Mouse (Mus musculus) neural tube, embryonic 11.5 days (tissue): Measurements from ENCODE around the gene Cpsf6. TPM values are rescaled to one million over a fixed set of nuclear protein-coding genes. Genes with fewer than 3 reads are reported as not detected.

Experiments
- ATAC-seq: fragments of 200-750 bp; cut with Nextera tagmentation; 2 replicates; pipeline ENCODE4 v1.8.0; 2017; ENCODE audit warnings: moderate number of reproducible peaks, mild to moderate bottlenecking, moderate TSS enrichment, moderate library complexity; ENCODE audit not compliant: insufficient read depth, low FRiP score, low TSS enrichment
- DNase-seq: peaks from one replicate; pipeline ENCODE4 v3.0.0-alpha.2; 2015; ENCODE audit warnings: low spot score
- H3K27ac ChIP-seq: fragments of 300-500 bp; sonication (generic); 2 replicates; pipeline ENCODE4 v1.5.1; 2014; ENCODE audit warnings: low read depth, mild to moderate bottlenecking, low read length
- H3K27me3 ChIP-seq: fragments of 300-500 bp; sonication (generic); 2 replicates; pipeline ENCODE4 v1.6.1; 2014; ENCODE audit warnings: mild to moderate bottlenecking, low read length, mixed read lengths; ENCODE audit not compliant: control insufficient read depth, insufficient read depth
- H3K36me3 ChIP-seq: fragments of 300-500 bp; sonication (generic); 2 replicates; pipeline ENCODE4 v1.6.1; 2014; ENCODE audit warnings: mild to moderate bottlenecking, low read length, moderate library complexity, mixed read lengths; ENCODE audit not compliant: control insufficient read depth, insufficient read depth
- H3K4me1 ChIP-seq: fragments of 300-500 bp; sonication (generic); 2 replicates; pipeline ENCODE4 v1.6.1; 2014; ENCODE audit warnings: low read length, mixed read lengths; ENCODE audit not compliant: control insufficient read depth, insufficient read depth
- H3K4me2 ChIP-seq: fragments of 300-500 bp; sonication (generic); 2 replicates; pipeline ENCODE4 v1.6.1; 2014; ENCODE audit warnings: low read depth, mild to moderate bottlenecking, moderate library complexity
- H3K4me3 ChIP-seq: fragments of 300-500 bp; sonication (generic); 2 replicates; pipeline ENCODE4 v1.5.1; 2014; ENCODE audit warnings: low read depth, low read length
- H3K9ac ChIP-seq: fragments of 300-500 bp; sonication (generic); 2 replicates; pipeline ENCODE4 v1.6.1; 2014; ENCODE audit warnings: mild to moderate bottlenecking, low read length
- H3K9me3 ChIP-seq: fragments of 300-500 bp; sonication (generic); 2 replicates; pipeline ENCODE4 v1.6.1; 2016; ENCODE audit warnings: low read length; ENCODE audit not compliant: control insufficient read depth
- WGBS: fragments of 180-500 bp; shearing (Covaris S2); extraction: QIAGEN DNeasy Blood & Tissue Kit; methylation state at CpG from one replicate; pipeline ENCODE4 v1.1.7; 2014; 5-methylcytosine and 5-hydroxymethylcytosine counted together
- polyA plus RNA-seq: library from polyadenylated mRNA; unstranded; fragments of >200 nt; fragmentation: Nextera tagmentation; extraction: Ambion mirVana; gene quantifications from 2 replicates; pipeline ENCODE4 v1.2.1, GENCODE M21; 2014

Cpsf6 gene
- polyA plus RNA-seq, 1 experiment from 2014 or later = 238 TPM

GRCm38 (mm10) chr10:117409373-117410354, 29.8 kb upstream of the Cpsf6 start:
- H3K4me1 ChIP-seq = no peaks in the 10 kb centered on the region
- no peak overlapping the region for H3K4me2 ChIP-seq
- H3K27me3 ChIP-seq = no peaks in the 10 kb centered on the region
- H3K4me3 ChIP-seq = no peak overlapping the region
- no peaks in the 10 kb centered on the region for H3K9me3 ChIP-seq
- no peaks in the 10 kb centered on the region for H3K36me3 ChIP-seq
- DNase-seq (no peak), ATAC-seq (no peak)
- 78% methylated on average over 21 of the region's 21 CpGs for WGBS
- H3K9ac ChIP-seq = no peak overlapping the region
- H3K27ac ChIP-seq = no peak overlapping the region

DNA sequence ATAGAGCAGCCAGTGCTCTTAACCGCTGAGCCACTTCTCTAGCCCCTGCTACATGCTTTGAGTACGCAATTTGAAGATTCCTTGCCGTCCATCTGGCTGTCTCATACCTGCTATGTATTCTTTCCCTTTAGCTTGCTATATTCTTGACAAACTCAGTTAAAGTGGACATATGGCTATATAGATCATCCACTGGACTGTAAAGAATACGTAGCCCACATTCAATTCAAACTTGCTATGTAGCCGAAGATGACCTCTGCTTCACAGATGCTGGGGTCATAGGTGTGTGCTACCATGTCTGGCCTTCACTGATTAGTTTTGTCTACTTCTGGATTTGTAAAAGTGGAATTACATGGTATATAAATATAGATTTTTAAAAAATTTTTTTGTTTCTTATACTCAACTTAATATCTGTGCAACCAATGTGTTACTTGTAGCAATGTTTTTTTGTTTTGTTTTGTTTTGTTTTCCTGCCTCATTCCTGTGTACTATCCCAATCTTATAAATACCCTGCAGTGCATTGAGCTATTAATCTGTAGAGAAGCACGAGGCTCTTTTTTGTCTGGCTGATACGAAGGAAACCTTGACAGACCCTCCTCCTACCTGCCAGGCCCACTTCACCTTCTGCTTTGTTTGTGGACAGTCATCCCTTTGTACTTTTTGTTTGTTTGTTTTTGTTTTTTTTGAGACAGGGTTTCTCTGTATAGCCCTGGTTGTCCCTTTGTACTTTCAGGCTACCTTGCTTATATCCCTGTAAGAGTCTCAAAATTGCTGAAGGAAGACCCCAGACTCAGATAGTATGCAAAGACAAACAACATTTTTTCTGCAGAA, 28.9 kb upstream of the Cpsf6 start:
- DNase-seq (no peak), ATAC-seq (no peak)
- WGBS = 87% methylated on average over 7 of the region's 7 CpGs
- Histone ChIP-seq H3K4me1 (no peaks in the 10 kb centered on the region), H3K27ac (no peak overlapping the region), H3K4me2 (no peak overlapping the region), H3K36me3 (no peaks in the 10 kb centered on the region), H3K27me3 (no peaks in the 10 kb centered on the region), H3K9me3 (no peaks in the 10 kb centered on the region), H3K9ac (no peak overlapping the region), H3K4me3 (no peak overlapping the region)

DNA sequence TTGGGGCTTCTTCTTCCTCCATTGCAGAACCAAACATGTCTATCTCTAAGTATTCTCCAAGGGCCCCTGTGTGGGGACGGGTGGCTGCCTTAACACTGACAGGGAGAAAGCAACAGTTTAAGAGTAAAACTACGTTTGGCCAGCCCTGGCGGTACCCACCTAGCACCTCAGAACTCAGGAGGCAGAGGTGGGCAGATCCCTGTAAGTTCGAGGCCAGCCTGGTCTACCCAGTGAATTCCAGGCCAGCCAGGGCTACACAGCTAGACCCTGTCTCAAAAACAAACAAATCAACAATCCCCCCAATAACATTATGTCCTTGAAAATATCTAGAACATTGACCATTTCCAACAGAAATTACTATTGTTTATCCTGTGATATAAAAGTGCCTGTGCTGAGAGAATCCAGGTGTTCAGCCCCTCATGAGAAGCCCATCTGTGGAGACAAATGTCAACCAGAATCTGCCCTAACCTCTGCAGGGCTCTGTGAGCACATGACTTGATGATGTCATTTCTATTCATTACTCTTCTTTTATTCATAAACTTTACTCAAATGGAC, 28.0 kb upstream of the Cpsf6 start:
- 82% methylated on average over 4 of the region's 4 CpGs for WGBS
- Histone ChIP-seq H3K27ac (no peak overlapping the region), H3K4me3 (no peak overlapping the region), H3K9me3 (no peaks in the 10 kb centered on the region), H3K4me1 (no peaks in the 10 kb centered on the region), H3K36me3 (no peaks in the 10 kb centered on the region), H3K4me2 (no peak overlapping the region), H3K9ac (no peak overlapping the region), H3K27me3 (no peaks in the 10 kb centered on the region)
- DNase-seq (no peak), ATAC-seq (no peak)

DNA sequence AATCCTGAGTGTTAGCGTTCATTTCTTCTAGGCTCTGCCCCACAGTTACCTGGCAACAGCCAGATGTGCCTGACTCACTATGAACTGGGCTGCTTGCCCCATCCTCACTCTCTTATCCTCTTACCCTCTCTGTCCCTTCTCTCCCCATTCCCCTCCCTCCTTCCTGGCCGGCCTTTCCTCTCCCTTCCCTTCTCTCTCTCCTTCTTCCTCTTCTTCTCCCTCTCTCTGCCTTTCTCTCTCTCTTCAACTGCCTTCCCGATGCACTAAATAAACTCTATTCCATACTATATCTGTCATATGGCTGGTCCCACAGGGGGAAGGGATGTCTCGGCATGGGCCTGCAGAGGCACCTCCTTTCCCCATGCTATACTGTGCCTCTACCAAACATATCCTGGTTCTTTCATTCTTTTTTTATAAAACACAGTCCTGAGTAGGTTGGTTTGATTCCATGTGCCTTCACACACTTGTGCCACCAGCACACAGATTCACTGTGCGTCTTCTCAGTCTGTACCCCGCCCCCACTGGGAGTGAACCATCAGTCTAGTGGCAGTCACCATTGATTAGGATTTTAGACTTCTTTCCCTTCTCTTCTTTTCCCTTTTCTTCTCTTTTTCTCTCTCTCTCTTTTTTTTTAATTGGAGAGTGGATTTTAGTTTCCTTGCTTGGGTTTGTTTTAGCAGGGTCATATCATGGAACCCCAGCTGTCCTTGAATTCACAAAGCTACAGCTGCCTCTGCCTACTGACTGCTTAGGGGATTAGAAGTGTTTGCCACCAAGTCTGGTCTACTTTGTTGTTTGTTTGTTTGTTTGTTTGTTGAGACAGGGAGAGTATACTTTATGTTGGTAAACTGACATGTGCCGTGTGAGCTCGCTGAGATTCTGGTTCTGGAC, 27.3 kb upstream of the Cpsf6 start:
- Histone ChIP-seq H3K9me3 (no peaks in the 10 kb centered on the region), H3K4me1 (no peaks in the 10 kb centered on the region), H3K27ac (no peak overlapping the region), H3K27me3 (no peaks in the 10 kb centered on the region), H3K4me2 (no peak overlapping the region), H3K36me3 (no peaks in the 10 kb centered on the region), H3K4me3 (no peak overlapping the region), H3K9ac (no peak overlapping the region)
- no peak for ATAC-seq
- DNase-seq = no peak
- WGBS = 92% methylated on average over 8 of the region's 8 CpGs

DNA sequence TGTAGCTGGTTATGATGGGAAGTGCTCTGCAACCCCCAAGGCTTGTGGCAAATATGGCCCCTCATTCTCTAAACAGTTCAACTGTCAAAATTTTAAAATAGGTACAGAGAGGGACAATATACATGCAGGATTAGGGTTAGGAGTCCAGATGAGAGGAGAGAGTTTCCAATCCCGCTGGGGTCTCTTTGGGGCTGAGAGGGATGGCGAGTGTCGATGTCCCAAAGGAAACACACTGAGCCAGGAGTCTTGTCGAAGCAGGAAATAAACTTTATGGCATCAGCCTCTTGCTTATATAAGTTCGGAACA, 26.4 kb upstream of the Cpsf6 start:
- H3K4me2 ChIP-seq = no peak overlapping the region
- H3K9ac ChIP-seq = no peak overlapping the region
- H3K36me3 ChIP-seq = no peaks in the 10 kb centered on the region
- no peaks in the 10 kb centered on the region for H3K4me1 ChIP-seq
- 87% methylated on average over 5 of the region's 5 CpGs for WGBS
- no peak overlapping the region for H3K4me3 ChIP-seq
- DNase-seq (no peak), ATAC-seq (no peak)
- H3K9me3 ChIP-seq = no peaks in the 10 kb centered on the region
- no peaks in the 10 kb centered on the region for H3K27me3 ChIP-seq
- H3K27ac ChIP-seq = no peak overlapping the region

DNA sequence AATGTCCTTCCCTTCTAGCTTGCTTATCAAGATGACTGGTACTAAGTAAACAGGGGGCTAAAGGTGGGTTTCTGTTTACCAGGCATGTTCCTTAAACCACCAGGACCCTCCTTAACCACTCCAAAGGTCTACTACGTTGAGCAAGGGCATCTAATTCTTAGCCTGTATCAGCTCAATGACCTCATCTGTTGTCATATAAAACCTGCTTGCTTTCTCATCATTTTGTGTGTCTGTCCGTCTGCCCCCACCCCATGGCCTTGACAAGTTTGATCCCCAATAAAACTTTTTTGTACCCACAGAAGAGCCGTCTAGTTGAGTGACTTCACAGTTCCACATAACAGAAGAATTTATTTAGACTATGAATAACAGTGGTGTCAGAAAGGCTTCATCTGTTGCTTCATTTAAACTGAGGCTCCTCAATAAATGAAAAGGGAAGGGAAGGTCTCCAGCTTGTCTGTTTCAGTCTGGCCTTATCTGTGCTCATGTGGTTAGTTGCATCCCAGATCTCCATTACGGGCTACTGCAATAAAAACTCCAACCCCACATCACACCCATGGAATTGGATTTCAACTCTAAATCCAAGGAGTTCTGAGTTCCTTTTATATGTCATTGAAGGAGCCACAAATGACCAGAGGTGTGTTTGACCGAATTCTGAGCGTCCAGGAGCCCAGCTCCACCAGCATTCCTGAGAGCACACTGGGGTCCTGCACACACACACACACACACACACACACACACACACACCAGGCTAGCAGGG, 25.9 kb upstream of the Cpsf6 start:
- Histone ChIP-seq H3K27me3 (no peaks in the 10 kb centered on the region), H3K4me3 (no peak overlapping the region), H3K36me3 (no peaks in the 10 kb centered on the region), H3K4me2 (no peak overlapping the region), H3K9me3 (no peaks in the 10 kb centered on the region), H3K4me1 (no peaks in the 10 kb centered on the region), H3K27ac (no peak overlapping the region), H3K9ac (no peak overlapping the region)
- WGBS = 87% methylated on average over 6 of the region's 6 CpGs
- no peak for ATAC-seq
- no peak for DNase-seq

- DNase-seq (no peak), ATAC-seq (no peak)
- H3K9ac ChIP-seq = no peak overlapping the region
- WGBS = 87% methylated on average over 6 of the region's 6 CpGs
- no peak overlapping the region for H3K27ac ChIP-seq
- no peak overlapping the region for H3K4me3 ChIP-seq
- no peaks in the 10 kb centered on the region for H3K4me1 ChIP-seq
- no peaks in the 10 kb centered on the region for H3K9me3 ChIP-seq
- no peak overlapping the region for H3K4me2 ChIP-seq
- no peaks in the 10 kb centered on the region for H3K27me3 ChIP-seq
- no peaks in the 10 kb centered on the region for H3K36me3 ChIP-seq
Observed at GRCm38 (mm10) chr10:117404384-117404783, 24.6 kb upstream of the Cpsf6 start.
